Mouse (Mus musculus): ENCODE data around the gene Zfp109. TPM values are rescaled to one million over a fixed set of nuclear protein-coding genes. Genes with fewer than 3 reads are reported as not detected.
"Not testable (repeated sequence)": the region's sequence is repeated elsewhere in the genome, so short reads cannot be mapped to it uniquely, and the experiment has no call there.

Gene Zfp109
- 4.5 and 4.6 TPM in 2 replicates for polyA plus RNA-seq (2015; fragmentation: Nextera tagmentation; extraction: Ambion mirVana)

DNA sequence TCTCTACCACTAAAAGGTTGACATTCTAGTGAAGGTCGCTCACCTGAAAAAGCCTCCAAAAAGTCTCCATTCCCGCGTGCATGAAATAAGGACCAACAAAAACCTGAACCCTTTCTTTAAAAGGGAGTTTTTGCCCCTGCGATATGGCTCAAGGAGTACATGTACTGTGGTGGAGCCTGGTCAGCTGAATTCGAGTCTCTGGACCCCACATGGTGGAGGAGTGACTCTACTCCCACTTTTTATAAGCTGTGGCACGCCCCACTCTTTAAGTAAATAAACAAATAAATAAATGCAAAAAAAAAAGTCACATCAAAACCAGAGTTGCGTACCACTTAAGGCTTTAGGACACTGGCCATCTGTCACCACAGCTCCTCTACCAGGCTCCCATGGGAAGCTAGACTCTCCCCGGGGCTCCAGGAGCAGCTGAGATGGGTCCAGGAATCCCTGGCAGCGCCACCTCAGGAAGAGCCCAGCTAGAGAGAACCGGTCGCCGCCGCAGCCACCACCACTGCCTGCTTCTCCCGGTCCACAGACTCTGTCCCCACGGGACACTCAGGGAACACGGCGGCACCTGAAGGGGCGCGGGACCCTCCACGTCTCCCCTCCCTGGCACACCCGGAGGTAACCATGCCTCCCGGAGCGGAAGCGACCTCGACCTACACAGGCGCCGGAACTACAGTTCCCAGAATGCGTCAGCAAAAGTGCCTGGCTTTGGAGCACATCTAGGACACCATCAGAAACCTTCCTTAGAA is at the start of gene Zfp109:
Zfp109 (minus strand) TSS at position 521 of the 752 bp plus-strand sequence.
- WGBS = 6% methylated on average over 28 of the region's 28 CpGs
- Histone ChIP-seq H3K4me3 (peak within 1 kb of the TSS; percentile 72), H3K36me3 (ENCODE audit: poor library complexity, severe bottlenecking) (peaks cover 9% of the 10 kb centered on the region; the same call in 1 of the 2 replicates), H3K4me1 (peaks cover 9% of the 10 kb centered on the region), H3K9ac (peak within 1 kb of the TSS; percentile 81), H3K27me3 (0 out of 2 replicates have a peak, but pooled peaks cover 3% of the 10 kb centered on the region), H3K27ac (no peak within 1 kb of the TSS), H3K9me3 (replicated peaks) (no peaks in the 10 kb centered on the region), H3K4me2 (peak within 1 kb of the TSS; percentile 60)
- ATAC-seq = peak; percentile 94

GRCm38 (mm10) chr7:24286916-24287315 is 49.6 kb upstream of the Zfp109 start:
- Histone ChIP-seq H3K36me3 (ENCODE audit: poor library complexity, severe bottlenecking) (peaks cover 54% of the 10 kb centered on the region), H3K4me3 (no peak overlapping the region), H3K27ac (no peak overlapping the region), H3K27me3 (no peaks in the 10 kb centered on the region), H3K9me3 (replicated peaks) (no peaks in the 10 kb centered on the region), H3K9ac (no peak overlapping the region), H3K4me1 (no peaks in the 10 kb centered on the region), H3K4me2 (no peak overlapping the region)
- 89% methylated on average over 4 of the region's 4 CpGs for WGBS
- ATAC-seq = no peak

DNA sequence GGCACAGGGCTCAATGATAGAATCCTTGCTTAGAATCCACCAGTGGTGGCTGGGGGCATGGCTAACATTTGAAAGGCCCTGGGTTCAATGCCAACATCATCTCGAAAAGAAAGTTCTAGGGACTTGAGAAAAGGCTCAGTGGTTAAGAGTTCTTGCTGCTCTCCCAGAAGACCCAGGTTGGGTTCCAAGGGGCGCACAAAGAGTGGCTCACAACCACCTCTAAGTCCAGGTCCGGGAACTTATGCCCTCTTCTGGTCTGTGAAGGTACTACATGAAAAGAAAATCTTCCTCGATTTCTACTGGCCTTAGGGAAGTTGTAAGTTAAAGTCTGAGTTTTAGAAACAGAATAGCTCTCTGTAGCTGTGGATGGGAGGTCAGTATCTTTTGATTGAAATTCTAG is 48.7 kb upstream of the Zfp109 start:
- H3K9ac ChIP-seq = no peak overlapping the region
- H3K4me1 ChIP-seq = no peaks in the 10 kb centered on the region
- no peaks in the 10 kb centered on the region for H3K9me3 ChIP-seq (replicated peaks)
- no peak overlapping the region for H3K27ac ChIP-seq
- H3K4me2 ChIP-seq = no peak overlapping the region
- H3K27me3 ChIP-seq = no peaks in the 10 kb centered on the region
- WGBS = 44% methylated on average over 4 of the region's 4 CpGs
- H3K36me3 ChIP-seq (ENCODE audit: poor library complexity, severe bottlenecking) = peaks cover 46% of the 10 kb centered on the region
- no peak for ATAC-seq
- H3K4me3 ChIP-seq = no peak overlapping the region

- H3K27me3 ChIP-seq = no peaks in the 10 kb centered on the region
- ATAC-seq = no peak
- no peak overlapping the region for H3K4me3 ChIP-seq
- no peak overlapping the region for H3K4me2 ChIP-seq
- no peak overlapping the region for H3K27ac ChIP-seq
- WGBS = 59% methylated on average over 4 of the region's 4 CpGs
- no peak overlapping the region for H3K9ac ChIP-seq
- H3K36me3 ChIP-seq (ENCODE audit: poor library complexity, severe bottlenecking) = peaks cover 15% of the 10 kb centered on the region
- H3K9me3 ChIP-seq (replicated peaks) = no peaks in the 10 kb centered on the region
- no peaks in the 10 kb centered on the region for H3K4me1 ChIP-seq
These were observed 43.4 kb upstream of the Zfp109 start for GRCm38 (mm10) chr7:24280858-24281145.

DNA sequence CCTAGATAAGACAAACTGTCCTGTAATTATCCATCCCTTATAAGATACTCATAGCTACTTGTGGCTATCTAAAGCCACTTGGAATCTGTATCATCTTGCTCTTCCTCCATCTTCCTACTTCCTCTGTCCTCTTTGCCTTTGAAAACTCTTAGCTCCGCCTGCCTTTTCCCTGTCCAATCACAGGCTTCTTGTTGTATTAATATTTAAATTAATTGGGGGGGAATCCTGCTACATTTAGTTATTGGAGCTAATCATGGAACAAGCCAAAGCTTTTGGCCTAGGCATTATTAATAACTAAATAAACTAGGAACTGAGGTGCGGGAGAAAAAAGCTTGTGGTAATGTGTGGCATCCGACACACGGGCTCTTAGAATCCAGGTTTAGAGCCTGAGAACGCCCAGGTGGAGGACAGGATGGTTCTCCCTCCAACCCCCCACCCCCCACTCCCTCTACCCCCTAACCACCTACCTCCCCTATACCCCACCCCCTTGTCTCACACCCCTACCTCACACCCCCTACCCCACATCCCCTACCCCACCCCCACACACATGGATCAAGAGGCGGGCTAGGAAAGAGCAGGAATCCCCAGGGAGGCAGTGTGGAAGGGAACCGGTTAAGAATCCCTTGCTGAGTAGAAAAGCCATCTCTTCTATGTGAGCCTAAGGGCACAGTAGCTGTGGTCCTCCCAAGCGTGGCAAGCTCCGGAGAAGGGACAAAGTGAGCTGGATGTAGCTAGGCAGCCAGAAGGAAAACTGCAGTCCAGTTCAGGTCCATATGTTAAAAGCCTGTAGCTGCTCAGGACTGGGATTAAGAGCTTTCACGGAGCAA is 42.9 kb upstream of the Zfp109 start:
- H3K9me3 ChIP-seq (replicated peaks) = no peaks in the 10 kb centered on the region
- WGBS = 53% methylated on average over 10 of the region's 10 CpGs
- no peak overlapping the region for H3K27ac ChIP-seq
- ATAC-seq = no peak
- no peaks in the 10 kb centered on the region for H3K4me1 ChIP-seq
- H3K4me3 ChIP-seq = no peak overlapping the region
- no peaks in the 10 kb centered on the region for H3K27me3 ChIP-seq
- no peak overlapping the region for H3K4me2 ChIP-seq
- H3K9ac ChIP-seq = no peak overlapping the region
- peaks cover 21% of the 10 kb centered on the region for H3K36me3 ChIP-seq (ENCODE audit: poor library complexity, severe bottlenecking)

DNA sequence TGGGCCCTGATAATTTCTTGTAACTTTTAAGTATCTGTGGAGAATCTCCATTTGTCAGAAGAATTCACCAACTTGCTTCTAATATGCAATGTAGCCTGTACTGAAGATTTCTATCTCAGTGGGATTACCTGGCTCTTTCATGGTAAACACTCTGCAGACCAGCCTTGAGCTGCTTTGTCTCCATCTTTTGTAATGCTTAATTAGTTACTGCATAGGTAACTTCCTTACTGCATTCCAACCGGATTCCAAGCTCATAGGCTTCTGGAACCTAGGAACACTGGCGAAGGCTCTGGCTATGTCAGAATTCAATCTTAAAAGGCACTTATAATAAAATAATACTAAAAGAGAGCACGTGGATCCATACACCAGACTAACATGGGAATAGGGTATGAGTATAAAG is 41.4 kb upstream of the Zfp109 start:
- H3K9ac ChIP-seq; ATAC-seq; H3K4me1 ChIP-seq; H3K9me3 ChIP-seq (replicated peaks); H3K4me3 ChIP-seq; H3K4me2 ChIP-seq; H3K27ac ChIP-seq; H3K27me3 ChIP-seq: not testable (repeated sequence)
- H3K36me3 ChIP-seq (ENCODE audit: poor library complexity, severe bottlenecking) = peaks cover 36% of the 10 kb centered on the region
- 82% methylated on average over 3 of the region's 3 CpGs for WGBS

DNA sequence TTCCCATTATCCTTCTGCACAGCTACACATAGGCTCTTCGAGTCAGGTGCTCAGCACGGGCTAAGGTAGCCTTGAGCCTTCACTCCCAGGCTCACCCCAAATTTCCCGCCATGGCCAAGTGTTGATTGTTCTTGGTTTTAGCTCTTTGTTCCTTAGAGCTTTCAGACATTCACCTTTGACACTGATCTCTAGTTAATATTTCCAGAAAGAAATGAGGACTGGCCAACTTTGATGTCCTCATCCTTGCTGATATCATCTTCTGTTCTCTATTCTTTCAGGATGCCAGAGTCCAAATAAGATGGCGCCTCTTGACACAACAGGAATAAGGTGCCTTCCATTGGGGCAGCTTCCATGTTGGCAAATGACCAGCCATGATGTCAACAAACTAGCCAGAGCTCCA is 37.1 kb upstream of the Zfp109 start:
- no peak overlapping the region for H3K4me2 ChIP-seq
- no peak overlapping the region for H3K9ac ChIP-seq
- no peaks in the 10 kb centered on the region for H3K27me3 ChIP-seq
- peaks cover 6% of the 10 kb centered on the region for H3K4me1 ChIP-seq
- H3K9me3 ChIP-seq (replicated peaks) = no peaks in the 10 kb centered on the region
- H3K36me3 ChIP-seq (ENCODE audit: poor library complexity, severe bottlenecking) = peaks cover 40% of the 10 kb centered on the region
- no peak overlapping the region for H3K4me3 ChIP-seq
- no peak overlapping the region for H3K27ac ChIP-seq
- no peak for ATAC-seq
- 96% methylated on average over 4 of the region's 4 CpGs for WGBS

DNA sequence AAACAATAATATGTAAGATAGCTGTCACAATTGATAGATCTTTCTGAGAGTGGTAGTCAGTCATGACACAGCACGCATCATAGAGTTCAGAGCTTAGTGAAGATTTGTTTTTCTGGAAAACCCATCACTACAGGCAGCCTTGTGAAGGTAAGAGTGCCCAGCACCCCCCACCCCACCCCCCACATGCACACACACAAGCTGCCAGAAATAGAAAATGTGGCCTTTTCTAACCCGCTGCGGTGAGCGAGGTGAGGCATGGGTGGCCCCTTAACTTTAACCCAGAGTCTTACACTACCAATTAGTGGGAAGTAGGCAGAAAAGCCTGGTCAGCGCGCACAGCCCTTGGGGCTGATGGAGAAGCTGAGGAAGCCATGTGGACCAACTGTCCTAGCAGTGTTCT is 33.8 kb upstream of the Zfp109 start:
- no peak overlapping the region for H3K27ac ChIP-seq
- H3K9me3 ChIP-seq (replicated peaks) = no peaks in the 10 kb centered on the region
- peaks cover 11% of the 10 kb centered on the region for H3K4me1 ChIP-seq
- no peak overlapping the region for H3K9ac ChIP-seq
- no peak overlapping the region for H3K4me3 ChIP-seq
- no peak for ATAC-seq
- WGBS = 95% methylated on average over 6 of the region's 6 CpGs
- peaks cover 28% of the 10 kb centered on the region for H3K36me3 ChIP-seq (ENCODE audit: poor library complexity, severe bottlenecking)
- no peaks in the 10 kb centered on the region for H3K27me3 ChIP-seq
- H3K4me2 ChIP-seq = no peak overlapping the region

DNA sequence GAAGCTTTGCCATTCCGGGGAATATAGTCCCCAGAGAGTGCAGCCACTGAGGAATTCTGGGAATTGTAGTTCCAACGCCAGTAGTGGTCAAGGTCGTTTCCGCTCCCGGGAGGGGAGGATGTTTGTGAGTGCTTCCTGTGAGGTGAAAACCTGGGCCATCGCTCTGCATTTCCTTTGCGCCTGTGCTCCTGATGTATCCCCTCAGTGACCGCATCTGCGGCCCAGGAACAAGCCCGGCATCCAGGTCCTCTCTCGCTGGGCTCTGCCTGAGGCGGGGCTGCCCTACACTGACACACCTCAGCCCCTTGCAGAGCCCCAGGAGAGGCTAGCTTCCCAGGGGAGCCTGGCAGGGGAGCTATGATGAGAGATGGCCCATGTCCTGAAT is 32.9 kb upstream of the Zfp109 start, which contains the start of gene Zfp93:
Zfp93 (plus strand) TSS at position 133 of the 385 bp plus-strand sequence.
- H3K4me1 ChIP-seq = peaks cover 11% of the 10 kb centered on the region
- H3K4me2 ChIP-seq = peak within 1 kb of the TSS; percentile 80
- peak within 1 kb of the TSS; percentile 66 for H3K4me3 ChIP-seq
- 0% methylated on average over 12 of the region's 12 CpGs for WGBS
- peak within 1 kb of the TSS; percentile 84 for H3K9ac ChIP-seq
- ATAC-seq = peak; percentile 96
- no peaks in the 10 kb centered on the region for H3K27me3 ChIP-seq
- peak within 1 kb of the TSS; percentile 73 for H3K27ac ChIP-seq
- H3K9me3 ChIP-seq (replicated peaks) = no peaks in the 10 kb centered on the region
- peaks cover 19% of the 10 kb centered on the region for H3K36me3 ChIP-seq (ENCODE audit: poor library complexity, severe bottlenecking)

DNA sequence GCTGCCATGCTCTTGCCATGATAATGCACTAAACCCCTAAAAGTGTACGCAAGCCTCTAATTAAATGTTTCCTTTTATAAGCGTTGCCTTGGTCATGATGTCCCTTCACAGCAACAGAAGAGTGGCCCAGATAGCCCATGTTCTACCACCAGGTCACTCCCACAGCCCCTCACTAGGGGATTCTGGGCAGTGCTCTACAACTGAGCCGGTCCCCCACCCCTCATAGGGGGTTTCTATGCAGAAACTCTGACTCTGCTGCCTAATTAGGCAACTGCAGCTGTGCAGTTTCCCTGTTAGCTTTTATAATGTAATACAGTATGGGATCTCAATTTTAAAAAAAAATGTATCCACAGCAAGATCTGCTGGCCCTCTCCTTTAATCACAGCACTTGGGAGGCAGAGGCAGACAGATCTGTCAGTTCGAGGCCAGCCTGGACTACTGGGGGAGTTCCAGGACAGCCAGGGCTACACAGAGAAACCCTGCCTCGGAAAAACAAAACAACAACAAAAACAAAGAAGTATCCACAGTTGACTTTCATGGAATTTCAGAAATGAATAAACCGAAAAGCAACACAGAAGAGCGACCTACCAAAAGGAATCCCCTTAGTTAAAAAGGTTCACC is 32.4 kb upstream of the Zfp109 start:
- H3K4me3 ChIP-seq = peak overlapping the region; percentile 66
- ATAC-seq = peak; percentile 68
- peak overlapping the region; percentile 84 for H3K9ac ChIP-seq
- peaks cover 14% of the 10 kb centered on the region for H3K36me3 ChIP-seq (ENCODE audit: poor library complexity, severe bottlenecking)
- H3K27me3 ChIP-seq = no peaks in the 10 kb centered on the region
- peak overlapping the region; percentile 80 for H3K4me2 ChIP-seq
- peaks cover 11% of the 10 kb centered on the region for H3K4me1 ChIP-seq
- WGBS = 35% methylated on average over 7 of the region's 7 CpGs
- no peaks in the 10 kb centered on the region for H3K9me3 ChIP-seq (replicated peaks)
- H3K27ac ChIP-seq = no peak overlapping the region

- H3K4me2 ChIP-seq = peak overlapping the region; percentile 80
- H3K36me3 ChIP-seq (ENCODE audit: poor library complexity, severe bottlenecking) = peaks cover 9% of the 10 kb centered on the region
- H3K4me1 ChIP-seq = peaks cover 11% of the 10 kb centered on the region
- no peak overlapping the region for H3K9ac ChIP-seq
- no peak overlapping the region for H3K4me3 ChIP-seq
- 84% methylated on average over 3 of the region's 3 CpGs for WGBS
- no peaks in the 10 kb centered on the region for H3K9me3 ChIP-seq (replicated peaks)
- ATAC-seq = no peak
- H3K27ac ChIP-seq = no peak overlapping the region
- no peaks in the 10 kb centered on the region for H3K27me3 ChIP-seq
These were observed 31.9 kb upstream of the Zfp109 start for GRCm38 (mm10) chr7:24269256-24269655.

All from forebrain, embryonic 13.5 days (tissue).